Mouse (Mus musculus) adrenal gland, adult 8-10 months (tissue): ENCODE data around the gene Olfr360. TPM values are rescaled to one million over a fixed set of nuclear protein-coding genes. Genes with fewer than 3 reads are reported as not detected.
"Not testable (repeated sequence)": the region's sequence is repeated elsewhere in the genome, so short reads cannot be mapped to it uniquely, and the experiment has no call there.

ENCODE experiments used
- DNase-seq: peaks from one replicate; pipeline ENCODE4 v3.0.0; 2022
- total RNA-seq, 4 experiments: library from RNA; stranded (reverse); gene quantifications; 2 replicates each; pipeline ENCODE4 v1.2.4; 2022

Gene Olfr360
- total RNA-seq = not detected

DNA sequence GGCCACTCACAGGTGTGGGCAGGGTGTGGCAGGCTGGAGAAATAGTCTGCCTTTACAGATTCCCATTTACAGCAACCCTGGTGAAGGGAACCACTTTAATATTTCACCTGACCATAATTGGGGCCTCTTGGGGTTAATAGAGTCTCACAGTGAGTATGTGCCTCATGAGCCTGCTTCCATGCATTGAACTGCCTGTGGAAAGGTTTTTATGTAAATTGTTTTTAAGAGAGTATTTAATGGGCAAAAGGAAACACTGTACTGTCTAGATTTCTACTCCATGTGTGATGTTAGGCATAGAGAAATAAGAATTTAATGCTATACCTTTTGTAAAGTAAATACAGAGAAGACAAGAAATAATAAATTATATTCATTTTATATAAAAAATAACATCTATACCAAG lies at the start of gene Olfr360:
Gene Olfr360 (plus strand): TSS at position 301 of the 400 bp plus-strand sequence.
- DNase-seq = no peak

DNA sequence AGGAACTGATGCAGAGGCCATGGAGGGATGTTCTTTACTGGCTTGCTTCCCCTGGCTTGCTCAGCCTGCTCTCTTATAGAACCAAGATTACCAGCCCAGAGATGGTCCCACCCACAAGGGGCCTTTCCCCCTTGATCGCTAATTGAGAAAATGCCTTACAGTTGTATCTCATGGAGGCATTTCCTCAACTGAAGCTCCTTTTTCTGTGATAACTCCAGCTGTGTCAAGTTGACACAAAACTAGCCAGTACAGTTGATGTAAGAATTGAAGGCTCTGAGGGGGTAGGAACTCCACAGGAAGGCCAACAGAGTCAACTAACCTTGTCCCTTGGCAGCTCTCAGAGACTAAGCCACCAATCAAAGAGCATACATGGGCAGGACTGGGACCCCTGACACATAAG lies 23.6 kb downstream of the Olfr360 start, which contains the start of gene Olfr361:
Gene Olfr361 (minus strand): TSS at position 101 of the 400 bp plus-strand sequence.
- DNase-seq = not testable (repeated sequence)

DNA sequence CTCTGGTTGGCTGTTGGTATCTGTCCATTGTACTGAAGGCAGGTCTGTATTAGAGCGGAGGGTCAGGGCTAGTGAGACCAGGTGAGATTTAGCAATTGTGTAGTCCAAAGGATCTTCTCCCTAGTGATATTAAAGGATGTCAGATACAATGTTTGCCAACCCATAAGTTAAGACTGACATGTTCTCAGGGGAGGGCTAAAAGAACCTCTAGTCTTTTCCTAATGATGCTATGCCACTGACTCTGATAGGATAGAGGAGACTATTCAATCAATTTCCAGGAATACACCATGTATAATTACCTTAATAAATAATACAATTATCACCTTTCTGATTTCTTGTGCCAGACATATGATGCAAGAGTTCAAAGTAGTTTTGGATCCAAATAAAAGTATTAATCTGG lies 52.3 kb downstream of the Olfr360 start, which contains the start of gene Olfr362:
Gene Olfr362 (minus strand): TSS at position 101 of the 400 bp plus-strand sequence.
- no peak for DNase-seq

Other genes with a start within 250 kb of the Olfr360 start
- not detected for gene Olfr3, start 248.7 kb upstream of the Olfr360 start, total RNA-seq
- gene Olfr350, start 219.4 kb upstream of the Olfr360 start, total RNA-seq = not detected
- not detected for gene Olfr351, start 203.1 kb upstream of the Olfr360 start, total RNA-seq
- gene Olfr352, start 197.3 kb upstream of the Olfr360 start, total RNA-seq = not detected
- gene Olfr353, start 172.8 kb upstream of the Olfr360 start, total RNA-seq = not detected
- not detected for gene Olfr354, start 160.1 kb upstream of the Olfr360 start, total RNA-seq
- not detected for gene Olfr355, start 136.8 kb upstream of the Olfr360 start, total RNA-seq
- not detected for gene Olfr356, start 128.6 kb upstream of the Olfr360 start, total RNA-seq
- gene Olfr357, start 71.9 kb upstream of the Olfr360 start, total RNA-seq = not detected
- not detected for gene Olfr358, start 56.4 kb upstream of the Olfr360 start, total RNA-seq
- gene Olfr361, start 23.5 kb downstream of the Olfr360 start, total RNA-seq = not detected
- not detected for gene Olfr362, start 52.2 kb downstream of the Olfr360 start, total RNA-seq
- not detected for gene Olfr364-ps1, start 73.6 kb downstream of the Olfr360 start, total RNA-seq
- gene Olfr365, start 122.5 kb downstream of the Olfr360 start, total RNA-seq = under 1 TPM in 2 of 4 experiments, not detected in 2; 0.06 to 0.11 TPM
- not detected for gene Olfr366, start 145.8 kb downstream of the Olfr360 start, total RNA-seq